Mouse (Mus musculus): ENCODE measurements at regions not wholly inside any gene's neighbourhood (a gene's known extent, or its start where the extent isn't known, plus 50 kb on each side); places are given as distances from the start of the nearest gene placed in this dataset.

DNA sequence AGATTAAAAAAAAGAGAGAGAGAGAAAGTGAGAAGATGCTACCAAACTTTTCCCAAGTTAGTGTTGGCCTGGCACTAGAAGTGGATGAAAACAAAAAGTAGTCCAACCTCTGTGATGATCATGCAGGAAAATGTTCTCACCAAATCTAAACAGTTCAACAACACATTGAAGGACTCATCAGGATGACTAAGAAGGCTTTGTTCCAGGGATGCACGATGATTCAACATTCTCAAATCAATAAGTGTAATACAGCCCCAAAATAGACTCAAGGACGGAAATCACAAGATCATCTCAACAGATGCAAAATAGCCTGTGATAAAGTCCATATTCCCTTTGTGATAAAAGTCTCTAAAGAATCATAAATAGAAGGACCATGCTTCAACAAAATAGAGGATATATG is 106.3 kb downstream of the Cysltr2 start:
- no peak for DNase-seq (ENCODE audit: extremely low spot score, low read depth, low spot score)

GRCm38 (mm10) chr14:72939067-72939393 is 109.9 kb downstream of the Cysltr2 start:
- no peak for DNase-seq (ENCODE audit: extremely low spot score, low read depth, low spot score)

DNA sequence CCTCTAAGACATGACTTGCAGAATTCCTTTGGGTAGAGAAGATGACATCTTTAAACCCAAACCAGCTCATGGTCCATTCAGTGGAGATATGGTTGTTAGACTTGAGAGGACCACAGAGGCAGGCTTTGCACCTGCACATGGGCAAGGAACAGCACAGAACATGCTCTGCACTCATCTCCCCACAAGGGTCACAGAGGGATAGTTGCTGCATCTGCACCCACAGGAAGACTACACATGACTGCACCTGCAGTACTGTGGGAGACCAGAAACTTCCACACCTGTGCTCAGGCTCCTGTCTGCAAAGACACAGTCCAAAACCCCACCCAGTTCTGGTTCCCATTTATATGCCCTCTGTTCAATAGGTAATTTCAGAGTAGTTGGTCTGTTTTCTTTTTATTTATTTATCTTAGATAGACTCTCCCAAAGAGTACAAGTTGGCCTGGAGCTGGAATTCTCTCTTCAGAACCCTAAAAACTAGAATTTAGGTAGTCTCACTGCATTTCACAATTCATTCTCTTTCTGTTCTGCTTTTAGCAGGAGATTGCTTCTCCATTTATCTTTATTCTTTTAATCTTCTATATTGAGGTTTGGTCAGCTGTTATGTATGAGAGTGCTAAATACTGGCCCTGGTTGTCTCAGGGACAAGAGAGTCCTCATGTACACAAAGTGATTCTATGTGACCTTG is 110.4 kb downstream of the Cysltr2 start:
- DNase-seq (ENCODE audit: extremely low spot score, low read depth, low spot score), result no peak

DNA sequence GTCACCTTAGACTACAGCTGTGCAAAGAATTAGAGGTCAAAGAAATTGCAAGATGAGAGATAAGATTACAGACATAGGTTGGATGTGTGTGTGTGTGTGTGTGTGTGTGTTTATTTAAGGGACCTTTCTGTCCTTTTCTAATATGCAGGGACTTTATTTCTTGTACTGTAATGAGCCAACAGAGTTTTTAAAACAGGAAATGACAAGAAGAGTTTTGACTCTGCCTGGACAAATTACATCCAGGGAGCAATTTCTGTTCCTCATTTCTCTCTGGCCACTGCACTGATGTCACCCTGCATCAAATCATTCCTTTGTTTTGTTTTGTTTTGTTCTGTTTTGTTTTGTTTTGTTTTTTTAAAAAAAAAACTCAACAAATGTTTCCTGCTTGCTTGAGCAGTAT is 115.3 kb downstream of the Cysltr2 start:
- DNase-seq (ENCODE audit: extremely low spot score, low read depth, low spot score), result no peak

DNA sequence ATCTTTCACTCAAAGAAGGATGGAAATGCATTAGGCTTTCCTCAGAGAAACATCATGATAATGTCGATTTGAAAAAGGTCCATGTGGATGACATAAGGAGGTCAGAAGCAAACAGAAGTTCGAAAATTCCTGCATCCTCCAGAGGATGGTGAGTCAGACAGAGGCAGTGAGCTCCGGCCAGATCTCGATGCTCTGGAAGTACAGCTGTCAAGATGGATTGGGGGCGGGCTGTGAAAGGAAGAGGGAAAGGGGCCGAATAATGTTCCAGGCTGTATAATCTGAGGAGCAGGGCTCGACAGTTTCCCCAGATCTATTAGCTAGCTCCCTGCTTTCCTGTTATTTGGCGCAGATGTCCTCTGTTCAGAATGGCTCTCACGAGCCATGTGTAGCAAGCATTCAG is 116.6 kb downstream of the Cysltr2 start:
- DNase-seq (ENCODE audit: extremely low spot score, low read depth, low spot score), result no peak

DNA sequence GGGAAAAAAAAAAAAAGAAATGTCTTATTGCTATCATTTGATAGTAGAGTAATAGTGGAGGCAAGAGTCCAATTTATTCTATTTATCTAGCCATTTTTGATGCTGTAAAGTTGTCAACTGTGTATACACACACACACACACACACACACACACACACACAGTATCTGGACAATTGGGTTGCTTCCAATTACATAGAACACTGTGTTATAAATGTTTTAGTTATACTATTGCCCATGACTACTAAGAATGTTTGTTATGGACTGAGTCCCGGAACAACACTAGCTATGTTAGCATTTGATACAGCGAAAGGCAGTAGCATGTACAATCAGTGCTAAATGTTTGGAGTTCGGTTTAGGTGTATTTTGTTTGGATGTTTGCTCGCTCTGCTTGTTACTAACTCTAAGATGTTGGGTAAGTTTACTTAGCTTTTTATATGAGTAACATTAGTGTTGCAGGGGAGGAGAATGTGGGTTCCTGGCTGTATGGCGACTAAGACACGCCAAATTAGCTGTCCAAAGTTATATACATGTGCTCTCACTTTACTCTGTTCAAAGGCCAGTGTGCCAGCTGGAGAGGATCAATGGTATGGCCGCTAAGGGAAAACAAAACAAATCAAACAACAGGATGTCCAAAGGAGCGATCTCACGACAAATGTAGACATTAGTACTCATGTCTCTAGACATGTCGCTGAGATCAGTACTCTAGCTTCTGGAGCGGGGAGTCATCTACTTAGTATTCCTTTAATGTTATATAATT is 147.6 kb downstream of the Cysltr2 start:
- DNase-seq (ENCODE audit: extremely low spot score, low read depth, low spot score), result no peak

DNA sequence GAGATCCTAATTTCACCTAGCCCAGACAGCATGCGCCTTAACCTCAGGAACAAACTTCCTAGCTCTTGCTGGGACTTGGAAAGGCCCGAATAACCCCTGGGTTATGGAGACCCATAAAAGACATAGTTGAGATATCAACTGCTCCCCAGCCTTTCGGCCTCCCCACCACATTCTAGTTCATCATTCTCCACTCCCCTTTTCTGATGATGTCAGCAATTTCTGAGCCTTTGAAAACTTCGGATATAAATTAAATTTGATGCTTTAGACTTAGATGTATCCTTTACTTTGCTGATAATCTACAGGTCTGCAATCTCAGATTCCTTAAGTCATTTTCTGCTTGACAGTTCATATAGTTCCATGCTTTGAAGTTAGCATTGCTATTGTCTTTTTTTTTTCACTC is 149.3 kb downstream of the Cysltr2 start:
- DNase-seq (ENCODE audit: extremely low spot score, low read depth, low spot score), result no peak

GRCm38 (mm10) chr14:72892316-72892715 is 156.6 kb downstream of the Cysltr2 start:
- no peak for DNase-seq (ENCODE audit: extremely low spot score, low read depth, low spot score)

GRCm38 (mm10) chr14:72889663-72890062 is 159.3 kb downstream of the Cysltr2 start:
- no peak for DNase-seq (ENCODE audit: extremely low spot score, low read depth, low spot score)

GRCm38 (mm10) chr14:72887470-72888071 is 161.3 kb downstream of the Cysltr2 start:
- DNase-seq (ENCODE audit: extremely low spot score, low read depth, low spot score), result no peak

DNA sequence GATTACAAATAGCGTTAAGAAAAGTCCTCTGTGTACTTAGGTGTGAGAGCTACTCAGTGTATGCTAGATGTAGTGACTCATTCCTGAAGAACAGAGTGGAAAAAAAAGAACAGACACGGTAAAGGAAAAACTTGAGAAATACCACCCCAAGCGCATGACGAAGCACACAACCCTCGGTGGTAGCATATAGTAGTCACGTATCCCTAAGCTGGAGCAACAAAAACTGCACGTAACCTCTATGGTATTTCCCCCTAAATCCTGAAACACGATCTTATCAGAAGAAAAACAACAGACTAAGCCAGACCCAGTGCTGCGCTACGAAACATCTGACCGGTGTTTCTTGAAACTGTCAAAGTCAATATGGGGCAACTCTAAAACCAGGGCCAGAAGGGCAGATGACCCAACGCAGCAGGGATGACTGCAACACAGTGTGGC is 162.0 kb downstream of the Cysltr2 start:
- DNase-seq (ENCODE audit: extremely low spot score, low read depth, low spot score), result no peak

DNA sequence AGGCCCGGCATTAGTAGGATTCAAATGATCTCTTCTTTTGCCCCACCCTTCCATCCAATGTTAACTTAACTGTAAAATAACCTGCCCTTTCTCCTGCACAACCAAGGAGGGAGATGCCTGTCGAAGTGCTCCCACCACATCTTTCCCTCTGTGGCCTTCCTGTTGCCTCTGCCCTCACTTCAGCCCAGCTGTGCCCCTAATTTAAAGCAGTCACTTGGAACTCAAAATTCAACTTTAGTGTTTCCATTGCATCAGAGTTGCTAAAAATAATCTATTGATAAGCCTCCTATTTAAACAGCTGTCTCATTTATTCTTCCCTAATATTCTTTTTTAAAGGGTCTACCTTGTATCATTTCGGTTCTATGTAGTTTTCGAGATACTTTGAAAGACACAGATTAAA is 163.1 kb downstream of the Cysltr2 start:
- no peak for DNase-seq (ENCODE audit: extremely low spot score, low read depth, low spot score)

DNA sequence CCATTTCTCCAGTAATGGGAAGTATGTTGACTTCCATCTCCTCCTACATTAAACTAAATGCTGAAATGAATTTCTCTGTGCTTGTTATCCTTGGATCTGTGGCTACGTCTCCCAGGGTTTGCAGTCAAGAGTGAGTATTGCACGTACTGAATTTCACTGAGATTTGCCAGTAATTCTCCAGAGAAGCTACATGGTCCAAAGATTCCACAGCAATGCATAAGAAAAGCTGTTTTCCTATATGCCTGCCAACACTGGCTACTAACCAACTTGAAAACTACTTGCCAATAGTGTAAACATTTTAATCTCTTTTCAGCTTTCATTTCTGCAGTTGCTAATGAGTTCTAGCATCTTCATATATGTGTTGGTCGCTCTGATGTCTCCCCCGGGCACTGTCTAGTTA is 164.4 kb downstream of the Cysltr2 start:
- no peak for DNase-seq (ENCODE audit: extremely low spot score, low read depth, low spot score)

- no peak for DNase-seq (ENCODE audit: extremely low spot score, low read depth, low spot score)
Observed at GRCm38 (mm10) chr14:72877132-72877531, 167.3 kb upstream of the Fndc3a start.

DNA sequence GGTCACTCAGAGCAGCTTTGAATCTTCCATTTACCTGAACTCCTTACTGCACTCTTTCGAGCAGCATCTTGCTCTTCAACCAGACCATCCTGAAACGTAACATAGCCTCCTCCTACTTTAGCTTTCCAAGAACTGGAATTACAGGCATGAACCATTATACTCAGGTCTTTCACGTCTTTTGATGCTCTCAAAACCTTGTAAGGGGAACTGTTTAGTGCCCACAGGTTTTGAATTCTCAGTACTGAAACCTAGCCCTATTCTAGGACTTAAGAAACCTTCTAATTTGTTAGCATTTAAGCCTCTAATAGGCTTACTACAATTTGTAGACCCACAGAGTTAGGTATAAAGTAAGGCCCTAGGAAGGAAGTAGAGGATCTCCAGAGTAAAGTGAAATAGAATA is 163.7 kb upstream of the Fndc3a start:
- no peak for DNase-seq (ENCODE audit: extremely low spot score, low read depth, low spot score)

DNA sequence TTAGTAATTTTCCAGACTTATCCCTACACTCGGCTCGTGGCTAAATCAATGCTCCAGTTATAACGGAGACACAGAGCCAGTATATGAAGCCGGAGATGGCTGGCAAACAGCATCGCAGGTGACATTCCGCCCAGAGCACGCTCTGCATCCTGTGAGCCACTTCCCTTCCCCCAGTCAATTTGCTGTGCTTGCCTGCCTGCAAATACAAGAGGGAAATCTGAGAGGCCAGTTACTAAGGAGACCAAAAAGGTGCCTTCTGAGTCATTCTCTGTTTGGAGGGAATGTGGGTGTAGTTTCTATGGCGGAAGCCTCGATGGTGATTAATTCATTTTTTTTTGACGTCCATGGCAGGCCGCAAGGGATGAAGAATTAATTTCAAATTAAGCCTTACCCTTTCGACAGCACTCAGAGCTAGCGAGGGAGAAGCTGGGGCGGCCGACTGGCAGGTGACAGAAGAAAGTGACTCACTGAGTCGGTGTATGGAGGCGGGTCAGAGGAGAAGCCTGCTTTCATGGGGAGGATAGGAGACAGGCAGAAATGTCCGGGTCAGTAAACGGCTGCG is 159.5 kb upstream of the Fndc3a start:
- DNase-seq (ENCODE audit: extremely low spot score, low read depth, low spot score), result no peak

- DNase-seq (ENCODE audit: extremely low spot score, low read depth, low spot score), result no peak
Observed at GRCm38 (mm10) chr14:72866896-72867295, 157.1 kb upstream of the Fndc3a start.

GRCm38 (mm10) chr14:72865531-72865930 is 155.7 kb upstream of the Fndc3a start:
- DNase-seq (ENCODE audit: extremely low spot score, low read depth, low spot score), result no peak

- DNase-seq (ENCODE audit: extremely low spot score, low read depth, low spot score), result no peak
Observed at GRCm38 (mm10) chr14:72864792-72865191, 155.0 kb upstream of the Fndc3a start.

- no peak for DNase-seq (ENCODE audit: extremely low spot score, low read depth, low spot score)
Observed at GRCm38 (mm10) chr14:72864130-72864529, 154.3 kb upstream of the Fndc3a start.

DNA sequence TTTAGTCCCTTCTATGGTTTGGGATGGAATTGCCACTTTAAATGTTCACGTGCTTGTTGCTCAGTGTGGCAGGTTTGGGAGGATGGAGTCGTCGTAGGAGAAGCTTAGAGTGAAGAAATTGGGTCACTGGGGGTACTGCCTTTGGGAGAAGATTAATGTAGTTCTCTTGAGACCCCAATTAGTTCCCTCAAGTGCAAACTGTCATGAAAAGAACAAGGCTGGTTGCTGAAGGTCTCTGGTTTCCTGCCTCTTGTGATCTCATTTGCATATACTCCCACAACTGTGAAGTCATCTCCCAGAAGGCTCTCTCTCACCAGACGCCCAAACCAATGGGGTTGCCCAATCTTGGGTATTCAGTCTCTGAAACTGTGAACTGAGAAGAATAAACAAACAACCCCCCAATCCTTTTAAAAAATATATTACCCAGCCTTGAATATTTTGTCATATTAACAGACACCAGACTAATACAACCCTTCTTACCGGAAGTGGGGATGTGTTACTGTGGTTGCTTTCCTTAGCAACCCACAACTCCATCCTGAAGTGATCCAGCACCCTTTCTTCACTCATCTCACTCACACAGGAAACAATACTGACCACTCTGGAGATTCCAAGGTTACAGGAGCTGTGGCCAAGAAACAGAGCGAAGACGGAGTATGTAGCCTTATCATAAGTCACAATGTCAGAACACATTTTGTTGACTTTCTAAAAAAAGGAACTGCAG is 153.2 kb upstream of the Fndc3a start:
- no peak for DNase-seq (ENCODE audit: extremely low spot score, low read depth, low spot score)
